Comparison of ENCODE assay signal across 31 mouse cellular contexts in genomic region chr7:123452551-123452950, GRCm38 (mm10). TPM values are rescaled to one million over a fixed set of nuclear protein-coding genes. Genes with fewer than 3 reads are reported as not detected.
DNase-seq lines count a peak whose midpoint lies in the region; ATAC-seq and TF ChIP-seq lines count a peak whose summit lies in the region.
"Had no signal": no experiment of that assay in that cellular context is flagged by ENCODE, and none has a peak within 500 bp of the region (broad histone marks: within the 10 kb centered on the region; RNA-seq: fewer than 3 reads in every experiment).

No protein-coding gene starts in this region.

- peaks cover 7% of the 10 kb centered on the region; the same call in 1 of the 2 replicates for H3K4me1 ChIP-seq in heart, embryonic 10.5 days
- H3K4me1 ChIP-seq in liver, adult 2 months (ENCODE audit: control insufficient read depth, insufficient read depth, low read length) = peaks cover 8% of the 10 kb centered on the region
- peaks cover 33% of the 10 kb centered on the region for H3K4me1 ChIP-seq in liver, embryonic 12.5 days
- H3K4me1 ChIP-seq in intestine, postnatal 0 days (replicated peaks; ENCODE audit: control insufficient read depth, insufficient read depth, low read length) = 0 out of 2 replicates have a peak, but pooled peaks cover 6% of the 10 kb centered on the region
- H3K4me1 ChIP-seq: embryonic facial prominence, embryonic 10.5 days; hindbrain, embryonic 12.5 days; midbrain, embryonic 15.5 days; neural tube, embryonic 12.5 days had no signal

- H3K9me3 ChIP-seq in heart, embryonic 10.5 days = no peaks in the 10 kb centered on the region
- H3K9me3 ChIP-seq in liver, embryonic 12.5 days (replicated peaks) = no peaks in the 10 kb centered on the region
- no peaks in the 10 kb centered on the region for H3K9me3 ChIP-seq in intestine, postnatal 0 days (ENCODE audit: control insufficient read depth)
- H3K9me3 ChIP-seq: embryonic facial prominence, embryonic 10.5 days; G1E; heart, embryonic 12.5 days; hindbrain, embryonic 12.5 days; midbrain, embryonic 15.5 days; neural tube, embryonic 12.5 days had no signal

- no peak overlapping the region for H3K27ac ChIP-seq in heart, embryonic 10.5 days
- peak overlapping the region; percentile 62 for H3K27ac ChIP-seq in liver, adult 2 months (replicated peaks; ENCODE audit: insufficient read depth, low read depth, low read length)
- H3K27ac ChIP-seq in liver, embryonic 12.5 days = no peak overlapping the region
- peak overlapping the region; percentile 50 for H3K27ac ChIP-seq in intestine, postnatal 0 days (ENCODE audit: low read depth, low read length)
- H3K27ac ChIP-seq: embryonic facial prominence, embryonic 10.5 days; hindbrain, embryonic 12.5 days; liver, embryonic 14.5 days; midbrain, embryonic 15.5 days; neural tube, embryonic 12.5 days had no signal

- no peaks in the 10 kb centered on the region for H3K27me3 ChIP-seq in heart, embryonic 10.5 days (ENCODE audit: insufficient read depth, poor library complexity, severe bottlenecking)
- no peaks in the 10 kb centered on the region for H3K27me3 ChIP-seq in liver, adult 2 months (ENCODE audit: control insufficient read depth, insufficient read depth, low read length)
- no peaks in the 10 kb centered on the region for H3K27me3 ChIP-seq in liver, embryonic 12.5 days (replicated peaks)
- H3K27me3 ChIP-seq in intestine, postnatal 0 days (replicated peaks; ENCODE audit: control insufficient read depth, insufficient read depth, low read length) = no peaks in the 10 kb centered on the region
- H3K27me3 ChIP-seq: CH12.LX; heart, embryonic 12.5 days; hindbrain, embryonic 12.5 days; midbrain, embryonic 15.5 days; neural tube, embryonic 12.5 days; Patski had no signal

- H3K36me3 ChIP-seq in heart, embryonic 10.5 days = no peaks in the 10 kb centered on the region
- H3K36me3 ChIP-seq in liver, adult 2 months (ENCODE audit: control insufficient read depth, insufficient read depth, low read length) = no peaks in the 10 kb centered on the region
- H3K36me3 ChIP-seq in liver, embryonic 12.5 days = no peaks in the 10 kb centered on the region
- H3K36me3 ChIP-seq in intestine, postnatal 0 days (ENCODE audit: control insufficient read depth, insufficient read depth) = no peaks in the 10 kb centered on the region
- H3K36me3 ChIP-seq: embryonic facial prominence, embryonic 10.5 days; G1E; heart, embryonic 12.5 days; hindbrain, embryonic 12.5 days; midbrain, embryonic 15.5 days; neural tube, embryonic 12.5 days had no signal

- no peak for ATAC-seq in liver, embryonic 12.5 days
- ATAC-seq in intestine, postnatal 0 days = no peak
- ATAC-seq: forebrain, postnatal 0 days; midbrain, embryonic 15.5 days; Patski had no signal

- H3K79me2 ChIP-seq in liver, adult 2 months (ENCODE audit: control insufficient read depth, insufficient read depth, low read length) = no peaks in the 10 kb centered on the region

- DNase-seq in heart, embryonic 10.5 days (ENCODE audit: low spot score) = peak; percentile 52
- DNase-seq in heart, postnatal 4 days = no peak
- DNase-seq in liver, adult 2 months (ENCODE audit: extremely low read depth, low read depth, low spot score) = peak; percentile 95
- DNase-seq in kidney, postnatal 25 days = peak; percentile 35 to 61
- DNase-seq in urinary bladder, adult 18-20 months (ENCODE audit: low spot score in 2 of 2) = no peak
- DNase-seq: adrenal gland, adult 2 months; B cell, adult 2 months; cerebellum, adult 11 months; cerebellum, adult 9-11 months; forebrain, postnatal 0 days; heart, postnatal 10 days; lung, postnatal 4 days; right cerebral cortex, postnatal 25 days; spleen, adult 18-20 months; thymus, postnatal 25 days had no signal

- no peak for TF ChIP-seq CTCF in liver, adult 2 months (IDR thresholded peaks at IDR 0.05; ENCODE audit: low read depth, low read length)
- no peak for TF ChIP-seq CTCF in intestine, postnatal 0 days (IDR thresholded peaks at IDR 0.05; ENCODE audit: low read depth)

- no peak overlapping the region for H3K4me3 ChIP-seq in heart, embryonic 10.5 days
- no peak overlapping the region for H3K4me3 ChIP-seq in liver, adult 2 months (ENCODE audit: insufficient read depth, low read depth, low read length)
- H3K4me3 ChIP-seq in liver, embryonic 12.5 days = no peak overlapping the region
- no peak overlapping the region for H3K4me3 ChIP-seq in intestine, postnatal 0 days (ENCODE audit: low read depth, low read length)
- H3K4me3 ChIP-seq: embryonic facial prominence, embryonic 10.5 days; heart, embryonic 12.5 days; hindbrain, embryonic 12.5 days; midbrain, embryonic 15.5 days; neural tube, embryonic 12.5 days had no signal

- 71% methylated on average over 6 of the region's 6 CpGs for WGBS in heart, embryonic 10.5 days
- WGBS in liver, adult 2 months = 7% methylated on average over 6 of the region's 6 CpGs
- 71% methylated on average over 6 of the region's 6 CpGs for WGBS in liver, embryonic 12.5 days (ENCODE audit: insufficient replicate concordance)
- 34% methylated on average over 6 of the region's 6 CpGs for WGBS in intestine, postnatal 0 days

- H3K9ac ChIP-seq in liver, adult 2 months (ENCODE audit: low read depth, low read length) = no peak overlapping the region
- no peak overlapping the region for H3K9ac ChIP-seq in liver, embryonic 12.5 days
- H3K9ac ChIP-seq in intestine, postnatal 0 days (ENCODE audit: low read depth, low read length) = no peak overlapping the region
- H3K9ac ChIP-seq: forebrain, postnatal 0 days; heart, embryonic 12.5 days; hindbrain, embryonic 12.5 days; liver, embryonic 14.5 days; midbrain, embryonic 15.5 days; neural tube, embryonic 12.5 days had no signal

- TF ChIP-seq POLR2A in liver, adult 2 months (IDR thresholded peaks at IDR 0.05; ENCODE audit: extremely low read depth, insufficient read depth, low read length) = no peak

- H3K4me2 ChIP-seq in liver, embryonic 12.5 days = no peak overlapping the region
- 0 out of 2 replicates have a peak overlapping the region, but pooled peaks have one; percentile 6 for H3K4me2 ChIP-seq in intestine, postnatal 0 days (replicated peaks; ENCODE audit: low read depth)
- H3K4me2 ChIP-seq: heart, embryonic 12.5 days; hindbrain, embryonic 12.5 days; midbrain, embryonic 15.5 days; neural tube, embryonic 12.5 days had no signal

RNA-seq across cellular contexts. Expression of gene Aqp8, which starts 9.5 kb away (rescaled TPM):
- polyA plus RNA-seq in heart, embryonic 10.5 days (2016; fragmentation: Nextera tagmentation; extraction: Ambion mirVana) = 1.4 and 1.7 TPM in 2 replicates
- 1 to 10 TPM; 3.2 to 4.8 TPM for total RNA-seq in heart, postnatal 4 days (2021)
- 73.2 and 128 TPM in 2 replicates for total RNA-seq in liver, adult 2 months (2014; rRNA removed)
- 226 and 272 TPM in 2 replicates for polyA plus RNA-seq in liver, adult 2 months (2012; rRNA removed)
- polyA plus RNA-seq in liver, embryonic 12.5 days (2016; fragmentation: Nextera tagmentation; extraction: Ambion mirVana) = 2.4 and 2.6 TPM in 2 replicates
- polyA plus RNA-seq in intestine, postnatal 0 days (2015; fragmentation: Nextera tagmentation; extraction: Ambion mirVana) = 23.1 and 30.8 TPM in 2 replicates
- total RNA-seq: adrenal gland, adult 2 months; CH12.LX; forebrain, postnatal 0 days; layer of hippocampus, adult 18-20 months; layer of hippocampus, postnatal 14 days; left cerebral cortex, adult 8-10 months; megakaryocyte-erythroid progenitor cell, adult 5-6 weeks had no signal
- polyA plus RNA-seq: adrenal gland, adult 2 months; cortical plate, adult 2 months; forebrain, postnatal 0 days; midbrain, embryonic 15.5 days; Patski had no signal

RNA-seq across cellular contexts. Expression of gene Zkscan2, which starts 47.7 kb away (rescaled TPM):
- polyA plus RNA-seq in heart, embryonic 10.5 days (2016; fragmentation: Nextera tagmentation; extraction: Ambion mirVana) = 1.9 and 2.9 TPM in 2 replicates
- total RNA-seq in heart, postnatal 4 days (2021) = 1 to 10 TPM; 1.3 to 1.5 TPM
- total RNA-seq in liver, adult 2 months (2014; rRNA removed) = under 0.01 and 0.20 TPM in 2 replicates
- polyA plus RNA-seq in liver, adult 2 months (2012; rRNA removed) = 0.01 TPM in 1 of 2 replicates, not detected in the other
- 0.48 and 0.59 TPM in 2 replicates for polyA plus RNA-seq in liver, embryonic 12.5 days (2016; fragmentation: Nextera tagmentation; extraction: Ambion mirVana)
- 0.31 and 0.38 TPM in 2 replicates for polyA plus RNA-seq in intestine, postnatal 0 days (2015; fragmentation: Nextera tagmentation; extraction: Ambion mirVana)
- total RNA-seq: CH12.LX; megakaryocyte-erythroid progenitor cell, adult 5-6 weeks had no signal
- polyA plus RNA-seq: G1E had no signal

Comparison
In these comparisons a context has a peak if more than half of its experiments do, and no peak if none do; other contexts are left out.
1. DNase-seq: peak in heart, embryonic 10.5 days (single experiment), liver, adult 2 months (single experiment) and kidney, postnatal 25 days (2 of 2); none in heart, postnatal 4 days (single experiment) and urinary bladder, adult 18-20 months (0 of 2).
2. H3K27ac ChIP-seq: peak in liver, adult 2 months (single experiment) and intestine, postnatal 0 days (single experiment); none in heart, embryonic 10.5 days (single experiment) and liver, embryonic 12.5 days (single experiment).